ENCODE assay signal across 9 mouse cellular contexts in genomic region chr17:35301645-35302258, GRCm38 (mm10). TPM values are rescaled to one million over a fixed set of nuclear protein-coding genes. Genes with fewer than 3 reads are reported as not detected.
DNase-seq lines count a peak whose midpoint lies in the region.
"Had no signal": no experiment of that assay in that cellular context is flagged by ENCODE, and none has a peak within 500 bp of the region (broad histone marks: within the 10 kb centered on the region; RNA-seq: fewer than 3 reads in every experiment).

No protein-coding gene starts in this region.

- peaks cover 12% of the 10 kb centered on the region; the same call in 1 of the 2 replicates for H3K27me3 ChIP-seq in heart, embryonic 10.5 days (ENCODE audit: insufficient read depth, poor library complexity, severe bottlenecking)

- WGBS in heart, embryonic 10.5 days = 27% methylated on average over 13 of the region's 13 CpGs

- no peaks in the 10 kb centered on the region for H3K9me3 ChIP-seq in heart, embryonic 10.5 days

- peak; percentile 92 to 94 for DNase-seq in CD8-positive naive resting alpha-beta T cell, adult 2 months (ENCODE audit: low read depth in 2 of 2, low spot score in 2 of 2)
- DNase-seq in adrenal gland, adult (ENCODE audit: inconsistent age in 2 of 2, low spot score in 1 of 2) = peak; percentile 89 to 98
- peak; percentile 80 for DNase-seq in embryo, embryonic 10.5 days (ENCODE audit: low spot score)
- DNase-seq in heart, embryonic 10.5 days (ENCODE audit: low spot score) = peak; percentile 85
- peak; percentile 62 to 87 for DNase-seq in layer of hippocampus, adult 8-10 months (ENCODE audit: low spot score in 2 of 2)
- DNase-seq in lung, postnatal 10 days = peak; percentile 92
- DNase-seq in right cerebral cortex, postnatal 10 days (ENCODE audit: low spot score in 2 of 2) = peak; percentile 80 to 92
- peak; percentile 89 for DNase-seq in urinary bladder, postnatal 36 days (ENCODE audit: low spot score in 2 of 2)

- 0 out of 2 replicates have a peak, but pooled peaks cover 5% of the 10 kb centered on the region for H3K4me1 ChIP-seq in heart, embryonic 10.5 days

- H3K36me3 ChIP-seq in heart, embryonic 10.5 days = no peaks in the 10 kb centered on the region

- H3K4me3 ChIP-seq in heart, embryonic 10.5 days = no peak overlapping the region

- no peak overlapping the region for H3K27ac ChIP-seq in heart, embryonic 10.5 days

RNA-seq across cellular contexts. Expression of gene H2-Q1, which starts 18.5 kb away (rescaled TPM):
- 0.80 and 1.2 TPM in 2 replicates for polyA plus RNA-seq in heart, embryonic 10.5 days (2016; fragmentation: Nextera tagmentation; extraction: Ambion mirVana)
- total RNA-seq in layer of hippocampus, adult 8-10 months (2022) = 1 to 10 TPM in 2 of 4 experiments, under 1 TPM in 2; 0.85 to 2.5 (median 1.2) TPM
- polyA plus RNA-seq: neural tube, embryonic 14.5 days had no signal

RNA-seq across cellular contexts. Expression of gene H2-D1, which starts 39.2 kb away (rescaled TPM):
- 22.5 and 25.0 TPM in 2 replicates for polyA plus RNA-seq in heart, embryonic 10.5 days (2016; fragmentation: Nextera tagmentation; extraction: Ambion mirVana)
- 100 to 1,000 TPM in 2 of 4 experiments, 10 to 100 TPM in 2; 23.2 to 135 (median 64.4) TPM for total RNA-seq in layer of hippocampus, adult 8-10 months (2022)

RNA-seq across cellular contexts. Expression of gene H2-Q2, which starts 40.3 kb away (rescaled TPM):
- polyA plus RNA-seq in heart, embryonic 10.5 days (2016; fragmentation: Nextera tagmentation; extraction: Ambion mirVana) = 11.2 and 15.9 TPM in 2 replicates
- 1 to 10 TPM in 1 of 4 experiments, under 1 TPM in 2, not detected in 1; 0.64 to 2.6 (median 0.81) TPM for total RNA-seq in layer of hippocampus, adult 8-10 months (2022)
